Mouse (Mus musculus): Measurements from ENCODE around the gene Xntrpc. TPM values are rescaled to one million over a fixed set of nuclear protein-coding genes. Genes with fewer than 3 reads are reported as not detected.

Xntrpc gene
- polyA plus RNA-seq, 1 experiment from 2014 or later, result 0.95 TPM

DNA sequence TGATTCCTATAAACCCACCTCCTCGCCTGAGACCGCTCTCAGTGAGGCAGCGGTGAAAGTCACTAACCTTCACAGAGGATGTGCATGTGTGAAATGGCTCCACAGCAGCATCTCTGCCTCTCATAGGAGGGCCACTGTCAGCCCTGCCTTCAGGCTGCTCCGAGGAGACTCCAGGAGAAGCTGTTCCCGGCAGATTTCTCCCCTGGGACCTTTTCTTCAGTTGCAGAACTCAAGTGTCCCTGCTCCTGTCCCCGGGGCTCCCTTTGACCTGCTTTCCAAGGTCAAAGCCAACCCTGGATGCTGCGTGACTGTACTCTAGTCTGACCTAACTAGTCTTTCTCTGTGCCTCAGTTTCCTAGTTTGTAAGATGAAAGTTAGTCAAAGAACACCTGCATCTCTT is 43.7 kb downstream of the Xntrpc start, which contains the start of gene Art5:
Gene Art5 (minus strand): TSS at position 319 of the 400 bp plus-strand sequence.
- 69% methylated on average over 7 of the region's 7 CpGs for WGBS
- no peak within 1 kb of the TSS for H3K27ac ChIP-seq (ENCODE audit: low read length)
- H3K9ac ChIP-seq (ENCODE audit: low read length), result no peak within 1 kb of the TSS
- H3K4me1 ChIP-seq (ENCODE audit: control insufficient read depth, insufficient read depth, low read length), result peaks cover 5% of the 10 kb centered on the region; the same call in 1 of the 2 replicates
- ATAC-seq (replicated peaks; ENCODE audit: extremely low read depth, insufficient read depth, low FRiP score), result no peak
- no peaks in the 10 kb centered on the region for H3K27me3 ChIP-seq (ENCODE audit: control insufficient read depth, insufficient read depth, low read length)
- no peaks in the 10 kb centered on the region for H3K9me3 ChIP-seq (replicated peaks; ENCODE audit: control insufficient read depth, low read length)
- no peaks in the 10 kb centered on the region for H3K36me3 ChIP-seq (ENCODE audit: control insufficient read depth, insufficient read depth)
- H3K4me2 ChIP-seq (ENCODE audit: low read depth, low read length), result no peak within 1 kb of the TSS
- no peak within 1 kb of the TSS for H3K4me3 ChIP-seq (ENCODE audit: low read length)

- no peaks in the 10 kb centered on the region for H3K9me3 ChIP-seq (replicated peaks; ENCODE audit: control insufficient read depth, low read length)
- 82% methylated on average over 4 of the region's 4 CpGs for WGBS
- H3K36me3 ChIP-seq (ENCODE audit: control insufficient read depth, insufficient read depth), result no peaks in the 10 kb centered on the region
- H3K9ac ChIP-seq (ENCODE audit: low read length), result no peak overlapping the region
- no peak overlapping the region for H3K4me3 ChIP-seq (ENCODE audit: low read length)
- no peak for ATAC-seq (replicated peaks; ENCODE audit: extremely low read depth, insufficient read depth, low FRiP score)
- no peak overlapping the region for H3K27ac ChIP-seq (ENCODE audit: low read length)
- no peaks in the 10 kb centered on the region for H3K27me3 ChIP-seq (ENCODE audit: control insufficient read depth, insufficient read depth, low read length)
- peaks cover 5% of the 10 kb centered on the region; the same call in 1 of the 2 replicates for H3K4me1 ChIP-seq (ENCODE audit: control insufficient read depth, insufficient read depth, low read length)
- H3K4me2 ChIP-seq (ENCODE audit: low read depth, low read length), result no peak overlapping the region
These were observed 44.2 kb downstream of the Xntrpc start for GRCm38 (mm10) chr7:102109746-102110145.

DNA sequence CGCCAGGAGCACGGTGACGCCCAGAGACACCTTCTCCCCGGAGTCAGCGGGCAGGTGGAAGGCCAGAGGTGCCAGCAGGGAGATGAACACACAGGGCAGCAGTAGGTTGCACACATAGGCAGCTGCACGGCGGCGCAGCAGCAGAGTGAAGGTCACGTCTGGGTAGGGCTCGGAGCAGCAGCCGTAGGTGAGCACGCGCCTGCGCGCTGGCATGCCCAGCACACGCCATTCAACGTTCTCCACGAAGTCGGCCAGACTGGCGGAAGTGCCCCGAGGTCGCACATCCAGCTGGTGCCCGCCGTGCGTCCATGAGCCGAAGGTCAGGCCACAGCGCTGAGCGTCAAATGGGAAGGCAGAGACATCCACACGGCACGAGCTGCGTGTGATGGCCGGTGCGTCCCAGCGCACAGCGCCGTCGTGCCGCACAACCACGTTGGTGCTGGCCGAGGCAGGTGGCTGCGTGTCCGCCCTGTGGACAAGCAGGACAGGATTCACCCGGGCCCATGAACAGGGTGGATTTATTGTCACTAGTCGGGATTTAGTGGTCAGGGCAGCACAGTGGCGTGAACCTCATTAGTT is 47.7 kb downstream of the Xntrpc start:
- H3K36me3 ChIP-seq (ENCODE audit: control insufficient read depth, insufficient read depth), result no peaks in the 10 kb centered on the region
- no peak overlapping the region for H3K4me2 ChIP-seq (ENCODE audit: low read depth, low read length)
- no peak overlapping the region for H3K9ac ChIP-seq (ENCODE audit: low read length)
- no peak for ATAC-seq (replicated peaks; ENCODE audit: extremely low read depth, insufficient read depth, low FRiP score)
- H3K27ac ChIP-seq (ENCODE audit: low read length), result no peak overlapping the region
- no peak overlapping the region for H3K4me3 ChIP-seq (ENCODE audit: low read length)
- no peaks in the 10 kb centered on the region for H3K27me3 ChIP-seq (ENCODE audit: control insufficient read depth, insufficient read depth, low read length)
- WGBS, result 70% methylated on average over 45 of the region's 45 CpGs
- H3K9me3 ChIP-seq (replicated peaks; ENCODE audit: control insufficient read depth, low read length), result no peaks in the 10 kb centered on the region
- H3K4me1 ChIP-seq (ENCODE audit: control insufficient read depth, insufficient read depth, low read length), result no peaks in the 10 kb centered on the region

DNA sequence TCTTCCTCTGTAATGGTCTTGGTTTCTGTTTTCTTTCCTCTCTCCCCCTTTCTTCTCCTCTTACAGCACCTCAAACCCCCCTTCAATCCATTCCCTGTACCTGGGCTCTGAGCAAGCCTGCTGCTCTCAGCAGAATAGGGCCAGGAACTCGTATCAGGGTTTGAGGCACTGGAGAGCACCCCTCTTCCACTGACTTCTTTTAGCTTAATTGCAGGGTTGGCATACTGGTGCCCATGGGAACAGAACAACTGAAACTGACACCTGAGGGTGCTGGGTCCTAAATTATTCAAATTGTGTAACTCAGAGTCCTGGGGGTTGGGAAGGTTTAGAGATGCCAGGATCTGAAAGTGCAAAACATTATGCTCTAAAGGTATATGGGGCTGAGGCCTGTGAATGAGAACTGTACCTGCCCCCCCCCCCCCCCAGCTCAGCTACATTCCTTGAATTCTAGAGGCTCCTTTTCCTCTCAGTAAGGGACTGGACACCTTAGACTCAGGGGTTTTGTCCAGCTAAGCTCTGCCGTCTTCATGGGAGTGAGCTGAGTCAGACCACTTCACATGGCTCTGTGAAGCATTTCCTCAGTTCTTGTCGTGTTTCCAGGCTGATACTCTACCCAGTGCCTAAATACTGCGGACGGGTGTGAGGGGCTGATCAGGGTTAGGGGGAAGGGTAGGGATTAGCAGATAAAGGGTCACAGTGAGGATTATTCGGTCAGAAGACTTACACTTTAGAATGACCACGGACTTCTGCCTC is 51.2 kb downstream of the Xntrpc start, which contains the start of gene Chrna10:
Gene Chrna10 (minus strand): TSS at position 250 of the 753 bp plus-strand sequence.
- 36% methylated on average over 7 of the region's 7 CpGs for WGBS
- no peak within 1 kb of the TSS for H3K4me2 ChIP-seq (ENCODE audit: low read depth, low read length)
- peaks cover 25% of the 10 kb centered on the region for H3K36me3 ChIP-seq (ENCODE audit: control insufficient read depth, insufficient read depth)
- no peak within 1 kb of the TSS for H3K9ac ChIP-seq (ENCODE audit: low read length)
- no peaks in the 10 kb centered on the region for H3K27me3 ChIP-seq (ENCODE audit: control insufficient read depth, insufficient read depth, low read length)
- H3K4me1 ChIP-seq (ENCODE audit: control insufficient read depth, insufficient read depth, low read length), result no peaks in the 10 kb centered on the region
- no peak within 1 kb of the TSS for H3K4me3 ChIP-seq (ENCODE audit: low read length)
- peak; percentile 49; the same call in 1 of the 2 replicates for ATAC-seq (replicated peaks; ENCODE audit: extremely low read depth, insufficient read depth, low FRiP score)
- no peaks in the 10 kb centered on the region for H3K9me3 ChIP-seq (replicated peaks; ENCODE audit: control insufficient read depth, low read length)
- no peak within 1 kb of the TSS for H3K27ac ChIP-seq (ENCODE audit: low read length)

DNA sequence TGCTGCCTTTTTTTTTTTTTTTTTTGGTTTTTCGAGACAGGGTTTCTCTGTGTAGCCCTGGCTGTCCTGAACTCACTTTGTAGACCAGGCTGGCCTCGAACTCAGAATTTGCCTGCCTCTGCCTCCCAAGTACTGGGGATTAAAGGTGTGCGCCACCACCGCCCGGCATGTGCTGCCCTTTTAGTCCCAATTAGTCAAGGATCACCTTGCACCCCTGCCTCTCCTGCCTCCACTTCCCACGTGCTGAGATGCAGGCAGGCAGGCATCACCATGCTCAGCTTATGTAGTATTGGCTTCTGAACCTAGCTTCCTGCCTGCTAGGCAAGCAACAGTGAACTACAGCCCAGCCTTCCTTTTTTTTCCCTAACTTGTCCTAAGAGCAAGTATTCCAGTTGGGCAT is 51.9 kb downstream of the Xntrpc start:
- H3K9ac ChIP-seq (ENCODE audit: low read length), result no peak overlapping the region
- H3K27ac ChIP-seq (ENCODE audit: low read length), result no peak overlapping the region
- ATAC-seq (replicated peaks; ENCODE audit: extremely low read depth, insufficient read depth, low FRiP score), result no peak
- no peaks in the 10 kb centered on the region for H3K9me3 ChIP-seq (replicated peaks; ENCODE audit: control insufficient read depth, low read length)
- 73% methylated on average over 6 of the region's 6 CpGs for WGBS
- no peak overlapping the region for H3K4me2 ChIP-seq (ENCODE audit: low read depth, low read length)
- no peak overlapping the region for H3K4me3 ChIP-seq (ENCODE audit: low read length)
- no peaks in the 10 kb centered on the region for H3K27me3 ChIP-seq (ENCODE audit: control insufficient read depth, insufficient read depth, low read length)
- peaks cover 31% of the 10 kb centered on the region for H3K36me3 ChIP-seq (ENCODE audit: control insufficient read depth, insufficient read depth)
- H3K4me1 ChIP-seq (ENCODE audit: control insufficient read depth, insufficient read depth, low read length), result no peaks in the 10 kb centered on the region

GRCm38 (mm10) chr7:102120326-102120725 is 54.8 kb downstream of the Xntrpc start:
- ATAC-seq (replicated peaks; ENCODE audit: extremely low read depth, insufficient read depth, low FRiP score), result no peak
- Histone ChIP-seq H3K36me3 (ENCODE audit: control insufficient read depth, insufficient read depth) (peaks cover 59% of the 10 kb centered on the region), H3K27me3 (ENCODE audit: control insufficient read depth, insufficient read depth, low read length) (no peaks in the 10 kb centered on the region), H3K27ac (ENCODE audit: low read length) (no peak overlapping the region), H3K4me2 (ENCODE audit: low read depth, low read length) (no peak overlapping the region), H3K9me3 (replicated peaks; ENCODE audit: control insufficient read depth, low read length) (no peaks in the 10 kb centered on the region), H3K4me3 (ENCODE audit: low read length) (no peak overlapping the region), H3K9ac (ENCODE audit: low read length) (no peak overlapping the region), H3K4me1 (ENCODE audit: control insufficient read depth, insufficient read depth, low read length) (no peaks in the 10 kb centered on the region)
- 92% methylated on average over 10 of the region's 10 CpGs for WGBS

GRCm38 (mm10) chr7:102132395-102132794 is 66.9 kb downstream of the Xntrpc start:
- H3K27ac ChIP-seq (ENCODE audit: low read length), result no peak overlapping the region

DNA sequence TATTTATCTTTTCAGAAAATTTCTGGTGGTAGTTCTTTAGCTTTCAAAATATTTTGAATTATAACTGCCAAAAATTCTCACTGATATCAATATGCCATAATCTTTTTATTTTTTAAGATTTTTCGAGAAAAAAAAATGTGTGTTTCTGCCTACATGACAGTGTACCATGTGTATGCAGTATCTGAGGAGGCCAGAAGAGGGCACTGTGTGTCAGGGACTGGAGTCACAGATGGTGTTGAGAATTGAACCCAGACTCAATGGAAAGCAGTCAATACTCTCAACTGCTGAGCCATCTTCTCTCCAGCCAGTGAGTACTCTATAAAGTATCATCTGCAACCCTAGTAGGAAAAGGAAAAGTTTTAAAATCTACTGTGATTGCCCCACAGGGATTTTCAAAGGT is 72.0 kb downstream of the Xntrpc start:
- Histone ChIP-seq H3K36me3 (ENCODE audit: control insufficient read depth, insufficient read depth) (peaks cover 56% of the 10 kb centered on the region), H3K27me3 (ENCODE audit: control insufficient read depth, insufficient read depth, low read length) (no peaks in the 10 kb centered on the region), H3K4me3 (ENCODE audit: low read length) (no peak overlapping the region), H3K27ac (ENCODE audit: low read length) (no peak overlapping the region), H3K9ac (ENCODE audit: low read length) (no peak overlapping the region), H3K4me1 (ENCODE audit: control insufficient read depth, insufficient read depth, low read length) (no peaks in the 10 kb centered on the region), H3K4me2 (ENCODE audit: low read depth, low read length) (no peak overlapping the region), H3K9me3 (replicated peaks; ENCODE audit: control insufficient read depth, low read length) (no peaks in the 10 kb centered on the region)
- 88% methylated on average over 1 of the region's 1 CpGs for WGBS
- ATAC-seq (replicated peaks; ENCODE audit: extremely low read depth, insufficient read depth, low FRiP score), result no peak

More at GRCm38 (mm10) chr7:102132395-102132794, 66.9 kb downstream of the Xntrpc start:
- H3K9me3 ChIP-seq (replicated peaks; ENCODE audit: control insufficient read depth, low read length), result no peaks in the 10 kb centered on the region
- no peaks in the 10 kb centered on the region for H3K27me3 ChIP-seq (ENCODE audit: control insufficient read depth, insufficient read depth, low read length)
- H3K9ac ChIP-seq (ENCODE audit: low read length), result no peak overlapping the region
- 78% methylated on average over 4 of the region's 4 CpGs for WGBS
- no peak for ATAC-seq (replicated peaks; ENCODE audit: extremely low read depth, insufficient read depth, low FRiP score)
- H3K36me3 ChIP-seq (ENCODE audit: control insufficient read depth, insufficient read depth), result peaks cover 63% of the 10 kb centered on the region
- no peak overlapping the region for H3K4me3 ChIP-seq (ENCODE audit: low read length)
- H3K4me1 ChIP-seq (ENCODE audit: control insufficient read depth, insufficient read depth, low read length), result no peaks in the 10 kb centered on the region
- H3K4me2 ChIP-seq (ENCODE audit: low read depth, low read length), result no peak overlapping the region

DNA sequence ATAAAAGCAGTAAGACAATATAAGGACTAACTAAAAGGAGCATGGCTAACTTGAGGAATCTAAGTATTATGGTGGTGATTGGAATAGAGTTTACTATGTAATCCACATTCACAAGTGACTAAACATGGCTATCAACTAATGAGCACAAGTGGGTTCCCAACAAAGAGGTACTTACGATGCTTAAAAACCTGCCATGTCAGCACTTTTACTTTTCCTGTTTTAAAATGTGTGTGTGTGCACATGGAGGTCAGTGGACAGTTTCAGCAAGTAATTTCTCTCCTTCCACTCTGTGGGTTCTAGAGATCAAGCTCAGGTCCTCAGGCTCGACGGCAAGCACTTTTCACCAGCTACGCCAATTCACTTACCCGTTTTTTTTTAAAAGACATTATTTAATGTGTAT is 72.4 kb downstream of the Xntrpc start:
- H3K4me3 ChIP-seq (ENCODE audit: low read length), result no peak overlapping the region
- H3K36me3 ChIP-seq (ENCODE audit: control insufficient read depth, insufficient read depth), result peaks cover 56% of the 10 kb centered on the region
- no peaks in the 10 kb centered on the region for H3K4me1 ChIP-seq (ENCODE audit: control insufficient read depth, insufficient read depth, low read length)
- H3K27ac ChIP-seq (ENCODE audit: low read length), result no peak overlapping the region
- H3K27me3 ChIP-seq (ENCODE audit: control insufficient read depth, insufficient read depth, low read length), result no peaks in the 10 kb centered on the region
- H3K4me2 ChIP-seq (ENCODE audit: low read depth, low read length), result no peak overlapping the region
- no peaks in the 10 kb centered on the region for H3K9me3 ChIP-seq (replicated peaks; ENCODE audit: control insufficient read depth, low read length)
- no peak for ATAC-seq (replicated peaks; ENCODE audit: extremely low read depth, insufficient read depth, low FRiP score)
- WGBS, result 98% methylated on average over 5 of the region's 5 CpGs
- no peak overlapping the region for H3K9ac ChIP-seq (ENCODE audit: low read length)

All from heart, embryonic 16.5 days (tissue).